Mouse (Mus musculus): ENCODE data around the gene S100a2. TPM values are rescaled to one million over a fixed set of nuclear protein-coding genes. Genes with fewer than 3 reads are reported as not detected.

The S100a2 gene
- total RNA-seq (2021), result not detected

- no peak for DNase-seq (ENCODE audit: extremely low spot score in 1 of 2, low spot score in 2 of 2)
- intact Hi-C loops (cut with DNase I), result loop anchor here (5.0 kb wide), 2 partner anchors 62 to 117 kb away; partner anchors contain the start of gene S100a7a
These were observed at the start of gene S100a2 for GRCm38 (mm10) chr3:90589947-90590346. Gene S100a2 (plus strand): TSS chr3:90590247.

GRCm38 (mm10) chr3:90540904-90541303, 49.1 kb upstream of the S100a2 start:
- DNase-seq (ENCODE audit: extremely low spot score in 1 of 2, low spot score in 2 of 2), result peak in 1 of 2 experiments; percentile 66

GRCm38 (mm10) chr3:90549676-90550420, 40.2 kb upstream of the S100a2 start:
- intact Hi-C loops (cut with DNase I), result no loop called here
- no peak for DNase-seq (ENCODE audit: extremely low spot score in 1 of 2, low spot score in 2 of 2)

More at GRCm38 (mm10) chr3:90540904-90541303, 49.1 kb upstream of the S100a2 start:
- intact Hi-C loops (cut with DNase I), result no loop called here

- intact Hi-C loops (cut with DNase I), result no loop called here
- no peak for DNase-seq (ENCODE audit: extremely low spot score in 1 of 2, low spot score in 2 of 2)
These were observed 39.6 kb upstream of the S100a2 start for GRCm38 (mm10) chr3:90550421-90550790.

GRCm38 (mm10) chr3:90552231-90552630, 37.8 kb upstream of the S100a2 start:
- intact Hi-C loops (cut with DNase I), result no loop called here
- no peak for DNase-seq (ENCODE audit: extremely low spot score in 1 of 2, low spot score in 2 of 2)

GRCm38 (mm10) chr3:90555954-90556353, 34.1 kb upstream of the S100a2 start:
- intact Hi-C loops (cut with DNase I), result no loop called here
- DNase-seq (ENCODE audit: extremely low spot score in 1 of 2, low spot score in 2 of 2), result peak; percentile 36 to 63

- intact Hi-C loops (cut with DNase I), result no loop called here
These were observed 29.9 kb upstream of the S100a2 start, which contains the start of gene S100a3 for GRCm38 (mm10) chr3:90560008-90560628. Gene S100a3 (plus strand): TSS chr3:90560578.

GRCm38 (mm10) chr3:90574691-90575090, 15.4 kb upstream of the S100a2 start:
- no peak for DNase-seq (ENCODE audit: extremely low spot score in 1 of 2, low spot score in 2 of 2)
- intact Hi-C loops (cut with DNase I), result loop anchor here (5.0 kb wide), 2 partner anchors 37 to 47 kb away; partner anchors contain the start of genes S100a14 and S100a16

More at GRCm38 (mm10) chr3:90560008-90560628, 29.9 kb upstream of the S100a2 start, which contains the start of gene S100a3:
- no peak for DNase-seq (ENCODE audit: extremely low spot score in 1 of 2, low spot score in 2 of 2)

GRCm38 (mm10) chr3:90575320-90575719, 14.7 kb upstream of the S100a2 start:
- DNase-seq (ENCODE audit: extremely low spot score in 1 of 2, low spot score in 2 of 2), result no peak
- intact Hi-C loops (cut with DNase I), result loop anchor here (5.0 kb wide), 1 partner anchor 38 kb away; the partner anchor contains the start of gene S100a16

GRCm38 (mm10) chr3:90576351-90577001, 13.6 kb upstream of the S100a2 start:
- intact Hi-C loops (cut with DNase I), result loop anchor here (5.0 kb wide), 1 partner anchor 39 kb away; the partner anchor contains the start of gene S100a16
- DNase-seq (ENCODE audit: extremely low spot score in 1 of 2, low spot score in 2 of 2), result no peak

GRCm38 (mm10) chr3:90579433-90579832, 10.6 kb upstream of the S100a2 start:
- intact Hi-C loops (cut with DNase I), result loop anchor here (5.0 kb wide), 1 partner anchor 42 kb away; the partner anchor contains the start of gene S100a16
- DNase-seq (ENCODE audit: extremely low spot score in 1 of 2, low spot score in 2 of 2), result no peak

- intact Hi-C loops (cut with DNase I), result no loop called here
- DNase-seq (ENCODE audit: extremely low spot score in 1 of 2, low spot score in 2 of 2), result no peak
These were observed 8.9 kb upstream of the S100a2 start for GRCm38 (mm10) chr3:90581141-90581540.

- intact Hi-C loops (cut with DNase I), result no loop called here
- no peak for DNase-seq (ENCODE audit: extremely low spot score in 1 of 2, low spot score in 2 of 2)
These were observed 7.9 kb upstream of the S100a2 start for GRCm38 (mm10) chr3:90582156-90582555.

GRCm38 (mm10) chr3:90582556-90582955, 7.5 kb upstream of the S100a2 start:
- intact Hi-C loops (cut with DNase I), result no loop called here
- DNase-seq (ENCODE audit: extremely low spot score in 1 of 2, low spot score in 2 of 2), result no peak

- no peak for DNase-seq (ENCODE audit: extremely low spot score in 1 of 2, low spot score in 2 of 2)
- intact Hi-C loops (cut with DNase I), result no loop called here
These were observed 6.2 kb upstream of the S100a2 start for GRCm38 (mm10) chr3:90583893-90584292.

- intact Hi-C loops (cut with DNase I), result loop anchor here (5.0 kb wide), 2 partner anchors 67 to 122 kb away; partner anchors contain the start of gene S100a7a
- peak; percentile 53 to 55 for DNase-seq (ENCODE audit: extremely low spot score in 1 of 2, low spot score in 2 of 2)
These were observed 4.5 kb upstream of the S100a2 start for GRCm38 (mm10) chr3:90585595-90585994.

GRCm38 (mm10) chr3:90586016-90586643, 3.9 kb upstream of the S100a2 start:
- intact Hi-C loops (cut with DNase I), result loop anchor here (5.0 kb wide), 2 partner anchors 66 to 121 kb away; partner anchors contain the start of gene S100a7a
- no peak for DNase-seq (ENCODE audit: extremely low spot score in 1 of 2, low spot score in 2 of 2)

- peak in 1 of 2 experiments; percentile 39 for DNase-seq (ENCODE audit: extremely low spot score in 1 of 2, low spot score in 2 of 2)
- intact Hi-C loops (cut with DNase I), result loop anchor here (5.0 kb wide), 2 partner anchors 65 to 120 kb away; partner anchors contain the start of gene S100a7a
These were observed 3.1 kb upstream of the S100a2 start for GRCm38 (mm10) chr3:90586906-90587305.

Measured in left cerebral cortex, postnatal 10 days (tissue).